Mouse (Mus musculus) limb, embryonic 14.5 days (tissue): ENCODE measurements around the gene Prdm16. TPM values are rescaled to one million over a fixed set of nuclear protein-coding genes. Genes with fewer than 3 reads are reported as not detected.

Experiments used
- ATAC-seq: fragments of 200-750 bp; cut with Nextera tagmentation; 2 replicates; pipeline ENCODE4 v1.8.0; 2017; ENCODE audit warnings: low read depth, moderate number of reproducible peaks, moderate TSS enrichment; ENCODE audit not compliant: low FRiP score
- DNase-seq: peaks from one replicate; pipeline ENCODE4 v3.0.0-alpha.2; 2015; ENCODE audit warnings: low spot score
- H3K27ac ChIP-seq: fragments of 300-500 bp; sonication (generic); replicated peaks from 2 replicates; pipeline ENCODE4 v1.5.1; 2014; ENCODE audit warnings: low read depth, mild to moderate bottlenecking, low read length, moderate library complexity, mixed read lengths
- H3K27me3 ChIP-seq: fragments of 300-500 bp; sonication (generic); 2 replicates; pipeline ENCODE4 v1.6.1; 2014; ENCODE audit warnings: low read length, mixed read lengths; ENCODE audit not compliant: control insufficient read depth, insufficient read depth
- H3K36me3 ChIP-seq: fragments of 300-500 bp; sonication (generic); 2 replicates; pipeline ENCODE4 v1.6.1; 2014; ENCODE audit warnings: mild to moderate bottlenecking, low read length, moderate library complexity, mixed read lengths; ENCODE audit not compliant: control insufficient read depth, insufficient read depth
- H3K4me1 ChIP-seq: fragments of 300-500 bp; sonication (generic); 2 replicates; pipeline ENCODE4 v1.6.1; 2014; ENCODE audit warnings: antibody characterized with exemption, low read length, mixed read lengths; ENCODE audit not compliant: control insufficient read depth, insufficient read depth
- H3K4me2 ChIP-seq: fragments of 300-500 bp; sonication (generic); replicated peaks from 2 replicates; pipeline ENCODE4 v1.6.1; 2014; ENCODE audit warnings: low read depth, mild to moderate bottlenecking, low read length, moderate library complexity; ENCODE audit not compliant: severe bottlenecking
- H3K4me3 ChIP-seq: fragments of 300-500 bp; sonication (generic); replicated peaks from 2 replicates; pipeline ENCODE4 v1.5.1; 2014; ENCODE audit warnings: low read length
- H3K9ac ChIP-seq: fragments of 300-500 bp; sonication (generic); 2 replicates; pipeline ENCODE4 v1.6.1; 2014; ENCODE audit warnings: mild to moderate bottlenecking, low read depth, low read length, moderate library complexity; ENCODE audit not compliant: severe bottlenecking
- H3K9me3 ChIP-seq: fragments of 300-500 bp; sonication (generic); 2 replicates; pipeline ENCODE4 v1.6.1; 2016; ENCODE audit warnings: low read length; ENCODE audit not compliant: control insufficient read depth
- POLR2A ChIP-seq: fragments of 200-500 bp; IDR thresholded peaks from 2 replicates; pipeline ENCODE4 v1.8.0; 2012; ENCODE audit warnings: inconsistent platforms, mild to moderate bottlenecking, moderate library complexity, borderline replicate concordance; ENCODE audit not compliant: insufficient read depth, insufficient read length; ENCODE audit errors: extremely low read depth
- WGBS: fragments of 180-500 bp; shearing (Covaris S2); extraction: QIAGEN DNeasy Blood & Tissue Kit; methylation state at CpG from one replicate; pipeline ENCODE4 v1.1.7; 2014; 5-methylcytosine and 5-hydroxymethylcytosine counted together
- polyA plus RNA-seq, 2 experiments: library from polyadenylated mRNA; depleted of rRNA in 1 of 2; stranded (reverse) in 1 of 2; unstranded in 1 of 2; fragments of >200 nt; fragmentation: Nextera tagmentation in 1 of 2; extraction: Ambion mirVana in 1 of 2; gene quantifications; 2 replicates each; pipeline versions ENCODE4 v1.2.1 to v1.2.3; 2012 to 2014

Gene Prdm16
- polyA plus RNA-seq, 2 experiments = 11.7 to 25.6 TPM

GRCm38 (mm10) chr4:154348197-154348786 lies 288.4 kb downstream of the Prdm16 start:
- H3K36me3 ChIP-seq = peaks cover 20% of the 10 kb centered on the region
- H3K4me2 ChIP-seq = no peak overlapping the region
- no peaks in the 10 kb centered on the region for H3K27me3 ChIP-seq
- no peak overlapping the region for H3K4me3 ChIP-seq
- no peak overlapping the region for H3K9ac ChIP-seq
- H3K9me3 ChIP-seq = no peaks in the 10 kb centered on the region
- no peak for TF ChIP-seq POLR2A
- 31% methylated on average over 11 of the region's 11 CpGs for WGBS
- peak; percentile 40 for DNase-seq
- H3K4me1 ChIP-seq = peaks cover 10% of the 10 kb centered on the region
- H3K27ac ChIP-seq = 0 out of 2 replicates have a peak overlapping the region, but pooled peaks have one; percentile 13
- no peak for ATAC-seq

- no peaks in the 10 kb centered on the region for H3K9me3 ChIP-seq
- DNase-seq (no peak), ATAC-seq (no peak)
- H3K36me3 ChIP-seq = peaks cover 32% of the 10 kb centered on the region
- 29% methylated on average over 19 of the region's 19 CpGs for WGBS
- H3K9ac ChIP-seq = no peak overlapping the region
- no peak overlapping the region for H3K27ac ChIP-seq
- H3K4me2 ChIP-seq = no peak overlapping the region
- peaks cover 10% of the 10 kb centered on the region for H3K4me1 ChIP-seq
- H3K4me3 ChIP-seq = no peak overlapping the region
- H3K27me3 ChIP-seq = no peaks in the 10 kb centered on the region
- TF ChIP-seq POLR2A = no peak
These were observed 289.7 kb downstream of the Prdm16 start for GRCm38 (mm10) chr4:154346731-154347522.

GRCm38 (mm10) chr4:154336650-154337049 lies 300.0 kb downstream of the Prdm16 start:
- no peak for TF ChIP-seq POLR2A
- Histone ChIP-seq H3K4me1 (peaks cover 8% of the 10 kb centered on the region), H3K9ac (no peak overlapping the region; the same call in 1 of the 2 replicates), H3K27ac (0 out of 2 replicates have a peak overlapping the region, but pooled peaks have one; percentile 13), H3K36me3 (peaks cover 40% of the 10 kb centered on the region), H3K4me3 (no peak overlapping the region), H3K4me2 (no peak overlapping the region), H3K9me3 (no peaks in the 10 kb centered on the region), H3K27me3 (no peaks in the 10 kb centered on the region)
- WGBS = 31% methylated on average over 10 of the region's 10 CpGs
- DNase-seq (no peak), ATAC-seq (no peak)

- ATAC-seq (no peak), DNase-seq (no peak)
- Histone ChIP-seq H3K27ac (0 out of 2 replicates have a peak within 1 kb of the TSS, but pooled peaks have one; percentile 13), H3K9ac (no peak within 1 kb of the TSS; the same call in 1 of the 2 replicates), H3K36me3 (peaks cover 36% of the 10 kb centered on the region), H3K4me3 (peak within 1 kb of the TSS; percentile 7; the same call in 1 of the 2 replicates), H3K27me3 (no peaks in the 10 kb centered on the region), H3K4me2 (0 out of 2 replicates have a peak within 1 kb of the TSS, but pooled peaks have one; percentile 17), H3K4me1 (peaks cover 12% of the 10 kb centered on the region), H3K9me3 (no peaks in the 10 kb centered on the region)
- no peak for TF ChIP-seq POLR2A
- WGBS = 55% methylated on average over 12 of the region's 12 CpGs
These were observed 300.9 kb downstream of the Prdm16 start, which contains the start of gene B230104I21Rik for GRCm38 (mm10) chr4:154335761-154336160. TSS of gene B230104I21Rik (plus strand) at chr4:154336127.

GRCm38 (mm10) chr4:154334699-154335402 lies 301.8 kb downstream of the Prdm16 start:
- H3K4me3 ChIP-seq = peak overlapping the region; percentile 7; the same call in 1 of the 2 replicates
- TF ChIP-seq POLR2A = no peak
- H3K9me3 ChIP-seq = no peaks in the 10 kb centered on the region
- DNase-seq (no peak), ATAC-seq (no peak)
- H3K27ac ChIP-seq = no peak overlapping the region
- peaks cover 31% of the 10 kb centered on the region for H3K36me3 ChIP-seq
- H3K4me1 ChIP-seq = peaks cover 12% of the 10 kb centered on the region
- no peaks in the 10 kb centered on the region for H3K27me3 ChIP-seq
- H3K4me2 ChIP-seq = 0 out of 2 replicates have a peak overlapping the region, but pooled peaks have one; percentile 17
- 62% methylated on average over 41 of the region's 48 CpGs for WGBS
- no peak overlapping the region for H3K9ac ChIP-seq
